Mouse (Mus musculus) brain, embryonic 14.5 days (tissue): ENCODE measurements at regions not wholly inside any gene's neighbourhood (a gene's known extent, or its start where the extent isn't known, plus 50 kb on each side); places are given as distances from the start of the nearest gene placed in this dataset.

Experiments
- CTCF ChIP-seq: fragments of 200-500 bp; IDR thresholded peaks from 2 replicates; pipeline ENCODE4 v1.5.1; 2012; ENCODE audit warnings: inconsistent platforms, mild to moderate bottlenecking, moderate library complexity, borderline replicate concordance; ENCODE audit not compliant: insufficient read depth, insufficient read length; ENCODE audit errors: extremely low read depth
- POLR2A ChIP-seq: fragments of 200-500 bp; IDR thresholded peaks from 2 replicates; pipeline ENCODE4 v1.6.1; 2012; ENCODE audit warnings: mild to moderate bottlenecking, inconsistent platforms, borderline replicate concordance; ENCODE audit not compliant: poor library complexity, insufficient read depth, insufficient read length, severe bottlenecking; ENCODE audit errors: extremely low read depth

- no peak for TF ChIP-seq POLR2A
- TF ChIP-seq CTCF: no peak
Measured at GRCm38 (mm10) chr7:136480641-136481202, 413.7 kb upstream of the Mgmt start.
